Mouse (Mus musculus): ENCODE results near the gene Dnttip2.
"Not testable (repeated sequence)": the region's sequence is repeated elsewhere in the genome, so short reads cannot be mapped to it uniquely, and the experiment has no call there.

The Dnttip2 gene

DNA sequence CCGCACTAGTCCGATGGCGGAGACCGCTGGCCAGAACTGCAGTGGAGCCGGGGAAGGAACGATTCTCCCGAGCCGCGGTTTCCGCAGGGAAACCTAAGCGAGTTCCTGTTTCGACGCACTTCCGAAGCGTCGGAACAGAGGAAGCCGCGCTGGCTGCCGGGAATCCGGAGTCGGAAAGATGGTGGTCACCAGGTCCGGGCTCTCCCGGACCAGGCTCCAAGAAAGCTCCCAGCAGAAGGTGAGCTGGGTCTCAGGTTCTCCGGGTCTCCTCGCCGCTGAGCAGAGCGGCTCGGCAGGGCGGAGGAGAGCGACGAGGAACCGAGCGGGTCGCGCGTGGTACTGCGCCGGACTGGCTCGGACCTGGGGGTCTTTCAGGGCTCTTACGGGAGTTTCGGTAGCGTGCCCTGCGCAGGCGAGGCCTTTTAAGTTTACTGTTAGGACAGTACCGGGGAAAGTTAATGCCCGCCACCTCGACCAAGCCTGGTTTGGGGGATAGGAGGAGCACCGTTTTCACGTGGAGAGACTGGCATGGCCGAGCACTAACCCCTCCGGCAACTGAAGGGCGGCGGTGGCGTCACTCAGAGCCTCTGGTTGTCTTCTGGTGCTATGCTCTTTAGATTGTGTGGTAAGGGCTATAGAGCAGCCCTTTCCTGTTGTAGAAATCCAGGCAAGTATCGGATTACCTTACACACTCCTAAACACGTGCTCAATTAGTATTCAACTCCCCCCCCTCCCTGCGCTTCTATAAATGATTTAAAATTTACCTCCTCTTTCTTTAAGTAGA lies at the start of gene Dnttip2:
Gene Dnttip2, plus strand, starts transcription at position 148 of the 784 bp plus-strand sequence.
- peak; percentile 65 to 76 for DNase-seq (ENCODE audit: low read depth in 2 of 2, low spot score in 2 of 2)

GRCm38 (mm10) chr3:122226972-122227371 lies 47.2 kb upstream of the Dnttip2 start:
- not testable (repeated sequence) for DNase-seq (ENCODE audit: low read depth in 2 of 2, low spot score in 2 of 2)

DNA sequence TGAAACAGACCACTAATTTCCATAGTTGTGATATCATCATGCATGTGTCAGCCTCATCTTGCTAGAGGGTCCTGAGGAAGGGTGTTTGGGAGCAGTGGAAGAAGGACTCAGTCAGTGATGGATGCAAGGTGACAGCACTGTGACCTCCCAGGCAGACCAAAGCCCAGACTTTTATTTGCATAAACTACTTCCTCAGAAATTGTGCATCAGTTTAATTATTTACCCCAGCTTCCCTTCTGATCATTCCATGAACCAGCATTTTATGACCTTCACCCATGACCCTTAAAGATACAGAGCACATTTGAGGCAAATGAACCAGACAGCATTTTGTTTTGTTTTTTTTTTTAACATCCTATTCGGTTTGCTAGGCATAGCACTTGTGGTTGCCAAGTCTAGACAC lies 38.4 kb upstream of the Dnttip2 start:
- DNase-seq (ENCODE audit: low read depth in 2 of 2, low spot score in 2 of 2), result no peak

DNA sequence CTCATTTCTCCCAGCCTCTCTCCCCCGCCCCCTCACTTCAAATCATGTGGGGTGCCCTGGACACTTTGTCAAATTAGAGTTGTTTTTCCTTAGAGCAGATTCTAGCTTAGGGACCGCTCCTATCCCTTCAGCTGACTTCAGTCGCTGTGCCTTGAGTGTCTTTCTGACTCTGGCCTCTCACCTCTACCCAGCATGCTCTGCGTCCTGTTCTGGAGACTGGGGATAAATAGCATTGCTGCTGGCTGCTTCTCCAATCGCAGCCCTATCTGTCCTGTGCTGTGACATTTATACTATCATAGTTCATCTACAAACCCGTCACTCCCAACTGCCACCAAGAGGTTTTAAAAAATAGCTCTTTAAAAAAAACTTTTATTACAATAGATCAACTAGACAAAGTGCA lies 31.3 kb upstream of the Dnttip2 start:
- no peak for DNase-seq (ENCODE audit: low read depth in 2 of 2, low spot score in 2 of 2)

- no peak for DNase-seq (ENCODE audit: low read depth in 2 of 2, low spot score in 2 of 2)
Measured at GRCm38 (mm10) chr3:122243416-122244167, 30.6 kb upstream of the Dnttip2 start.

DNA sequence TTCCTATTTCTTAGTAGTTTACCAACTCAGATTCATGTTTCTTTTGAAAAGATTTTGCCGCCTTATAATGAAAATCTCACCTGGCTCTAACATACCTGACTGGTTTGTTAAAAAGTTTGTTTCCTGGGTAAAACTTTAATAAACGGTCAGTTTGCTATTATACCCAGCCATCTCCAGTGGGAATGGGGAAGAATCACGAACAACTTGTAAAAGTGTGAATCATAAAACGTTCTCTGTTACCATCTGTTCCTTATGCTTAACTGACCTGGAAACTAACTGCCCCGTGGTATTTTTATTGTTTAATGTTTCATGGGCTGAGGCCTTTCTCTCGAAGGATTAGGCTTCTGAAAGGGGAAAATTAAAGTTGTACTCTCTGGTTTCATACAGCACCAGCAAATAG lies 29.4 kb upstream of the Dnttip2 start:
- no peak for DNase-seq (ENCODE audit: low read depth in 2 of 2, low spot score in 2 of 2)

GRCm38 (mm10) chr3:122245215-122245877 lies 28.8 kb upstream of the Dnttip2 start, which contains the start of gene Gclm:
Gclm (plus strand) TSS chr3:122245557.
- peak; percentile 84 to 85 for DNase-seq (ENCODE audit: low read depth in 2 of 2, low spot score in 2 of 2)

DNA sequence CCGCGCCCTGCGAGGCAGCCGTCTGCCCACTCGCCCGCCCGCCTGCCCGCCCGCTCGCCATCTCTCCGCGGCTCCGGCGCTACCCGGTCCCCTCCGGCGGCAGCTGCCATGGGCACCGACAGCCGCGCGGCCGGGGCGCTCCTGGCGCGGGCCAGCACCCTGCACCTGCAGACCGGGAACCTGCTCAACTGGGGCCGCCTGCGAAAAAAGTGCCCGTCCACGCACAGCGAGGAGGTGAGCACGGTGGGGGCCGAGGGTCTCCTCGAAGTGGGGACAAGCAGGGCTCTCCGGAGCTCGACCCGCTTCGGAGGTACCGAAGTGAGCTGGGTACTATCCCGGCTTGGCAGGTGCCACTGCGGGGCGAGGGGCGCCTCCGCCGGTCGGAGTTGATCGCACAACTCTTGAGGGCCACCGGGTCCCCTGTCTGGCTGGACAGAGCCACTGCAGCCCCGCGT lies 28.3 kb upstream of the Dnttip2 start:
- DNase-seq (ENCODE audit: low read depth in 2 of 2, low spot score in 2 of 2), result peak in 1 of 2 experiments; percentile 43

DNA sequence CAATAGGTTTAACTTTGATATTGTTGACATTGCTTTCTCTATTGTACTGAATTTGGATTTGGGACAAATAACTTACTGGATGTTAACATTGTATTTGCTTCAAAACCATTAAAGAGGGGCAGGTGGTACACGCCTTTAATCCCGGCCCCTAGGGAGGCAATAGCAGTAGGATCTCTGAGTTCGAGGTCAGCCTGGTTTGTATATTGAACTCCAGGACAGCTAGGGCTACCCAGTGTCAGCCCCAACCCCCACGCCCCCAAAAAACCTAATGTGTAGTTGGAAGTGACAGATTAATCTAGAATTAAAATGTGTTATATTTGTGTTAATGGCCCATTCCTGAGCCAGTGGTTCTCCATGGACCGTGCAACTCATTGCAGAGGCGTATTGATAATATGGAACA lies 27.8 kb upstream of the Dnttip2 start:
- no peak for DNase-seq (ENCODE audit: low read depth in 2 of 2, low spot score in 2 of 2)

- DNase-seq (ENCODE audit: low read depth in 2 of 2, low spot score in 2 of 2), result no peak
Measured at GRCm38 (mm10) chr3:122246986-122247767, 27.0 kb upstream of the Dnttip2 start.

- no peak for DNase-seq (ENCODE audit: low read depth in 2 of 2, low spot score in 2 of 2)
Measured at GRCm38 (mm10) chr3:122247768-122248100, 26.5 kb upstream of the Dnttip2 start.

DNA sequence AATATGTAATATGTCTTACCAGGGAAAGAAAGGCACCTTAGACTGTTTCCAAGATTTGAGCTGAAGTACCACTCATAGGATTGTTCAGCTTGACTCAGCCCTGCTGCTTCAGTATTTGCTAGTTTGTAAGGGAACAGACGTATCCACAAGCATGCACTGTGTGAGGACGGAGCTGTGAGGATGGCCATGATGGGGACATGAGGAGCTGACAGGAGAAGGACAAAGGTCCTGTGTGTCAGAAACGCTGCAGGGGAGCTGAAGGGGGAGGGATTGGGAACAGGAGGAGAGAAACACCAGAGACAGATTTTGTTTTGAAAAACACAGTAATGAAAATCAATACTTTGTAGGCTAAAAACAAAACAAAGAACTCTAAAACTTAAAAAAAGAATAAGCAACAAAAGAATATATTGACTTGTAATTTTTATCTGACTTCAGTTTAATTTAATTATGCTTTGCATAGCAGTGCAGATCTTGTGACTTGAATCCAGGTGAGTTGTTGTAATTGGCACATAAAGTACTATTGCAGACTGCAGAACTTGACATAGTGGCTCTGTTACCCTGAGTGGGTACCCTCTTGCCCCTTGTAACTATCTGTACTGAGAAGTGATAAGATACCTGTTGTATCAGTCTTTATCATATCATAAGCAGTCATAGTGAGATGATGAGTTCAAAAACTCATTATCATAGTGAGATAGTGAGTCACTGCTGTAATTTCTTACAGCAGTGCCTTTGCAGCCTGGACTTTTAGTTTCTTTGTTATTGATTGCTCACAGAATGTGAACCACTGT lies 21.5 kb upstream of the Dnttip2 start:
- DNase-seq (ENCODE audit: low read depth in 2 of 2, low spot score in 2 of 2), result no peak

- not testable (repeated sequence) for DNase-seq (ENCODE audit: low read depth in 2 of 2, low spot score in 2 of 2)
Measured at GRCm38 (mm10) chr3:122254050-122254449, 20.1 kb upstream of the Dnttip2 start.

DNA sequence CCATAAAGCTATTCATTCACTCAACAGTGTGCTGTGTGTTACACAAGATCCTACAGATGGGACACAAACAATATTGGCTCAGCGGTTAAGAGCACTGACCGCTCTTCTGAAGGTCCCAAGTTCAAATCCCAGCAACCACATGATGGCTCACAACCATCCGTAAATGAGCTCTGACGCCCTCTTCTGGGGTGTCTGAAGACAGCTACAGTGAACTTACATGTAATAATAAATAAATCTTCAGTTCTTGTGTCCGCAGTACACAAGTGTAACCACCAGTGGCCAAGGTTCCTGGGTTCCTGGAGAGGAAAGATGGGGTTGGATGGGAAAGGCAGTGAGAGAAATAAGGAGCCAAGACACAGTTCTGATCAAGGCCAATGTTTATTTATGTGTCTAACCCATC lies 4.2 kb upstream of the Dnttip2 start:
- no peak for DNase-seq (ENCODE audit: low read depth in 2 of 2, low spot score in 2 of 2)

DNA sequence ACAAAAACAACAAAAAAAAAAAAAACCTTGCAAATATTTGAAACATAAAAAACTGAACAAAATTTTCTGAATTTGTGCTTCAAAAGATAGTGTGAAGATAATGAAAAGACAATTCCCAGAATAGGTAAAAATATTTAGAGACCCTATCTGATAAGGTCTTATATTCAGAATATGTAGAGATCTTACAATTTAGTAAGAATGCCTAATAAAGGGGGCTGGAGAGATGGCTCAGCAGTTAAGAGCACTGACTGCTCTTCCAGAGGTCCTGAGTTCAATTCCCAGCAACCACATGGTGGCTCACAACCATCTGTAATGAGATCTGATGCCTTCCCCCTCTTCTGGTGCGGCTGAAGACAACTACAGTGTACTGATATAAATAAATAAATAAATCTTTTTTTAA lies 1.6 kb upstream of the Dnttip2 start:
- not testable (repeated sequence) for DNase-seq (ENCODE audit: low read depth in 2 of 2, low spot score in 2 of 2)

DNA sequence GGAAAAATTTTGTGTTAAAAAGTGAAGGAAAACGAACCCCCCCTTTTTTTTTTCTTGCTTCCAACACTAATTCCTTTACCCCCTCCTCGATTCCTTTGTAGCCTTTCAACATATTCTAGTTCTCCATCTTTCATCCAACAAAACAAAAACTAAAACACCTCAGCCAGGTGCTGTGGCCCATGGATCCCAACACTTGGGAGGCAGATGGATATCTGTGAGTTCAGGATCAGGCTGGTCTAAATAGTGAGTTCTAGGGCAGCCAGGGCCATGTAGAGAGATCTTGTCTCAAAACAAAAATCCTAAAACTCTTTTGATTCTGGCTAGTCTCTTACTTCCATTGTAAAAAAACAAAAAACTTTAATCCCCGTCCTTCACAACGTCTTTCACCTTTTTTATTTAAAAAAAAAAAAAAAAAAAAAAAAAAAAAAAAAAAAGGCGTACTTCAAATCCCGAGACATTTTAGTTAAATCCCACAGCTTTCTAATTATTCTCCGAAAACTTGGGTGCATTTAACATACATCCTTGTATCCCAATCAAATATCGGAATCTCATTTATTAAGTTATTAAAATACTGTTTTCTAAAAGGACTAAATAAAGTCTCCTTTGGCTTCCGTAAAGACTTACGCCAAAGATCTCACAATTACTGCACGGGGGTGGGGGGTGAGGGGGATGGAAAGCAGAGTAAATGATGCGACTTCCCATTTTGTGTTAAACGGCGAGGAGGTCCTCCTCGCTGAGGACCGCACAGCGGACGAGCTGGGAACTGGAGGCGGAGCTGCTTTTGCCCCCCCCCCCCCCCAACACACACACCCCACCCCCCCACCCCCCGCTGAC lies 564 bp upstream of the Dnttip2 start:
- peak in 1 of 2 experiments; percentile 20 for DNase-seq (ENCODE audit: low read depth in 2 of 2, low spot score in 2 of 2)

- no peak for DNase-seq (ENCODE audit: low read depth in 2 of 2, low spot score in 2 of 2)
Measured at GRCm38 (mm10) chr3:122275111-122275510, 923 bp downstream of the Dnttip2 start.

DNA sequence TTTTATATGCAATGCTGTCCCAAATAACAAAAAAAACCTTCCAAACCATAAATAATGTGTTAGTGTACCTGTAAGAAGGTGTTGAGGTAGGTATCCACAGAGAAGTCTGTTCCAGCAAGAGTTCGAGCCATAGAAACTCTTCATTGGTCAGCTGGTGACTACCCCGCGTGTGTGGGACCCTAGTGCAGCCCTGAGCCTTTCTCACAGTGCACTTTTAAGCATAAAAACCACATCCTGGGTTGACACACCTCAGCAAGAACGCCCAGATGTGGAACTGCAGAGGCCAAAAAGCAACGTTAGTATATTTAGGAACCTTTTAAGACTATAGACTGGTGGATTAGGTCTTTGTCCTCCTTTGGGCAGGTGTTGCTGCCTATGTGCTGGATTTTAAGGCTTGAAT lies 13.0 kb downstream of the Dnttip2 start:
- no peak for DNase-seq (ENCODE audit: low read depth in 2 of 2, low spot score in 2 of 2)

DNA sequence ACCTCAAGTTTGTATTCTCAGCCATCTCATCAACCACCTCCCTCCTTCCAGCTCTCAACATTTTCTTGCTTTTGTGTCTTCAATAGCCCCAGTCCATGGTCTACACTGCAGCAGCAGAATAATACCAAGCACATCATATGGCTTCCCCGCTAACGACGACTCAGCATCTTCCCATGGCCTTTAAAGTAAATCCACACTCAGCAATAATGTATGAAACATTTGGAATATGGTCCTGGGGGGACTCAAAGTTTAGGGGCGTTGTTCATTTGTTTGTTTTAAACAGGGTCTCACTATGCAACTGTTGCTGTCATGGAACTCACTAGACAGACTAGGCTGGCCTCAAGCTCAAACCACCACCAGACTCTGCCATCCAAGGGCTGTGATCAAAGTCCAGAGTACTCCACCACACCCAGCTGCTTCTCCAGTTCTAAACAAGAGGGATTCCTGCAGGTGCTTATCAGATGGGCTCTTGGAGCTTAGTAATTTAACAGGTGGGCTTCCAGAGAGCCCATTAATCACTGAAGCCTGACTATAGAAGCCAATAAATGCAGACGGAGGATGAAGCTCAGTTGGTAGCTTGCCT lies 14.5 kb downstream of the Dnttip2 start:
- no peak for DNase-seq (ENCODE audit: low read depth in 2 of 2, low spot score in 2 of 2)

Measured in CD8-positive naive resting alpha-beta T cell, adult 2 months (primary cell).